Mouse (Mus musculus): ENCODE measurements around the gene Wbp1.
A peak's percentile ranks its signal among the peaks of the same experiment; 100 is the strongest.

Wbp1 gene

GRCm38 (mm10) chr6:83140044-83140443, 18.7 kb upstream of the Wbp1 start:
- no peak for DNase-seq (ENCODE audit: low spot score in 2 of 2)

- no peak for DNase-seq (ENCODE audit: low spot score in 2 of 2)
Measured at GRCm38 (mm10) chr6:83138056-83138455, 16.7 kb upstream of the Wbp1 start.

GRCm38 (mm10) chr6:83137576-83137950, 16.2 kb upstream of the Wbp1 start:
- DNase-seq (ENCODE audit: low spot score in 2 of 2) = peak; percentile 78 to 83

GRCm38 (mm10) chr6:83136881-83137575, 15.7 kb upstream of the Wbp1 start:
- peak; percentile 55 to 60 for DNase-seq (ENCODE audit: low spot score in 2 of 2)

GRCm38 (mm10) chr6:83136291-83136880, 15.0 kb upstream of the Wbp1 start:
- DNase-seq (ENCODE audit: low spot score in 2 of 2) = no peak

- DNase-seq (ENCODE audit: low spot score in 2 of 2) = no peak
Measured at GRCm38 (mm10) chr6:83135571-83136161, 14.3 kb upstream of the Wbp1 start.

GRCm38 (mm10) chr6:83134951-83135513, 13.7 kb upstream of the Wbp1 start, which contains the start of gene Rtkn:
Gene Rtkn, plus strand, starts transcription at chr6:83135463.
- DNase-seq (ENCODE audit: low spot score in 2 of 2) = no peak

GRCm38 (mm10) chr6:83134226-83134625, 12.9 kb upstream of the Wbp1 start:
- no peak for DNase-seq (ENCODE audit: low spot score in 2 of 2)

- DNase-seq (ENCODE audit: low spot score in 2 of 2) = no peak
Measured at GRCm38 (mm10) chr6:83132176-83132919, 11.0 kb upstream of the Wbp1 start.

GRCm38 (mm10) chr6:83131469-83132034, 10.2 kb upstream of the Wbp1 start:
- DNase-seq (ENCODE audit: low spot score in 2 of 2) = no peak

GRCm38 (mm10) chr6:83127419-83127818, 6.1 kb upstream of the Wbp1 start:
- no peak for DNase-seq (ENCODE audit: low spot score in 2 of 2)

- DNase-seq (ENCODE audit: low spot score in 2 of 2) = no peak
Measured at GRCm38 (mm10) chr6:83125331-83125730, 4.0 kb upstream of the Wbp1 start, which contains the start of gene Ino80b. Gene Ino80b, minus strand, starts transcription at chr6:83125431.

GRCm38 (mm10) chr6:83124851-83125312, 3.5 kb upstream of the Wbp1 start:
- peak; percentile 87 to 93 for DNase-seq (ENCODE audit: low spot score in 2 of 2)

- DNase-seq (ENCODE audit: low spot score in 2 of 2) = no peak
Measured at GRCm38 (mm10) chr6:83122961-83123360, 1.6 kb upstream of the Wbp1 start.

GRCm38 (mm10) chr6:83121863-83122710, 728 bp upstream of the Wbp1 start:
- no peak for DNase-seq (ENCODE audit: low spot score in 2 of 2)

GRCm38 (mm10) chr6:83119734-83120051, 1.7 kb downstream of the Wbp1 start:
- DNase-seq (ENCODE audit: low spot score in 2 of 2) = no peak

- no peak for DNase-seq (ENCODE audit: low spot score in 2 of 2)
Measured at GRCm38 (mm10) chr6:83118825-83119733, 2.3 kb downstream of the Wbp1 start.

- DNase-seq (ENCODE audit: low spot score in 2 of 2) = no peak
Measured at GRCm38 (mm10) chr6:83118369-83118768, 3.0 kb downstream of the Wbp1 start.

GRCm38 (mm10) chr6:83117616-83118015, 3.7 kb downstream of the Wbp1 start:
- DNase-seq (ENCODE audit: low spot score in 2 of 2) = no peak

- no peak for DNase-seq (ENCODE audit: low spot score in 2 of 2)
Measured at GRCm38 (mm10) chr6:83117165-83117438, 4.3 kb downstream of the Wbp1 start.
